Mouse (Mus musculus) megakaryocyte-erythroid progenitor cell, adult 5-6 weeks (primary cell): Measurements from ENCODE around the gene Noxred1. TPM values are rescaled to one million over a fixed set of nuclear protein-coding genes. Genes with fewer than 3 reads are reported as not detected.
"Not testable (repeated sequence)": the region's sequence is repeated elsewhere in the genome, so short reads cannot be mapped to it uniquely, and the experiment has no call there.

Source experiments
- ATAC-seq: replicated peaks from 2 replicates; pipeline ENCODE4 v1.8.0; 2016; ENCODE audit warnings: mild to moderate bottlenecking, inconsistent platforms; ENCODE audit not compliant: severe bottlenecking, poor library complexity, low FRiP score, low TSS enrichment
- total RNA-seq, 2 experiments: library from RNA; stranded (forward) in 1 of 2; stranded (reverse) in 1 of 2; fragments of 200-1000, 215-1000 nt in 1 of 2; fragments of >200 nt in 1 of 2; fragmentation: Nextera tagmentation in 1 of 2; gene quantifications; 2 replicates each; pipeline ENCODE4 v1.2.3; 2014 to 2017

The Noxred1 gene
- total RNA-seq (2014; fragmentation: Nextera tagmentation) (not detected in 2 replicates), total RNA-seq (2017) (not detected in 2 replicates)

DNA sequence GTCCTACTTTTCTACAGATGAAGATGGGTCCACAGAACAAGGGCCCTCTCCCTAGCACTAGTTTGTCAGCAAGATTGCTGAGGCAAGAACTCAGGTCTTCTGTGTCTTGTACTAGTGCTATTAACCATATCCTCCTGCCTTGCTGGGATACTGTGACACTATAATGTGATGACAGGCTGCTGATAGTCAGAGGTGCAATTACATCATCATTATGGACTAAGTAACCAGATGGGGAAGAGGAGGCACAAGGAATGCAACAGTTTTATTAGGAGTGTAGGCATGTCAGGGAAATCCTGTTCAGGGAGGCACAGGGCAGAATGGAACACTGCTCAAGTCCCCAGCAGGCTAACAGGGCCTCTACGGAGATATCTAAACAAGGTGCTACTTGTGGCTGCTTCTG is at the start of gene Noxred1:
TSS of gene Noxred1 (minus strand) at position 101 of the 400 bp plus-strand sequence.
- ATAC-seq, result no peak

DNA sequence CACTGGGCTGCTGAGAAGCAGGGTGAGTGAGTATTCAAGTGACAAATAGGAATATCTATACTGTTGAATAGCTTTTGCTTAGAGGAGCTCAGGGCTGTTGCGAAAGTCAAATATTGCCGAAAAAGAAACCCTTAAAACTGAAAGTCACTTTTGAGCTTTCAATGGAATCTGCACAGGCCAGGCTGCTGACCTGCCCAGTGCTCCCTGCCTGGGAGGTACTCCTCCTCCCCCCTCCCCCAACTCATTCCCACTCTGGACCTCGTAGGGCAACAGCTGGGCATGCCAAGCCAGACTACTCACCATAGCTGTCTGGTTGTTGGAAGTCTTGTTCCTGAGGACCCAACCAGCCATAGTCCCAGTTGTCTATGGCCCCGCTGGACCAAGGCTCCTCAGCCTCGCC is 46.2 kb upstream of the Noxred1 start:
- ATAC-seq, result 0 out of 2 replicates have a peak, but pooled peaks have one; percentile 15

DNA sequence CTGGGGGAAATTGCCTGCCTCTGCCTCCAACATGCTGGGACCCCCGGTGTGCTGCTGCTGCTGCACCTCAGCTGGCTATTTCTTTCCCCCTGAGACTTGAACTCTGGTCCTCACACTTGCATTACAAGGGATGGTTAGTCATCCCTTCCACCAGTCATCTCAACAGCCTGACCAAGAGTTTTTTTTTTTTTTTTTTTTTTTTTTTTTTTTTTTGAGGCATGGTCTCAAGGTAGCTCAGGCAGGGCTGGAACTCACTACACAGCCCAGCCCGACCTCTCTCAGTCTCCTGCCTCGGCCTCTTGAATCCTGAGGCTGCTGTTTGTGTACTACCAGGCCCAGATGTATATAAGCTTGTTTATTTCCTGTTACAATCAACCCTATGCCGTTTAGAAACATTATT is 45.7 kb upstream of the Noxred1 start:
- ATAC-seq, result no peak

DNA sequence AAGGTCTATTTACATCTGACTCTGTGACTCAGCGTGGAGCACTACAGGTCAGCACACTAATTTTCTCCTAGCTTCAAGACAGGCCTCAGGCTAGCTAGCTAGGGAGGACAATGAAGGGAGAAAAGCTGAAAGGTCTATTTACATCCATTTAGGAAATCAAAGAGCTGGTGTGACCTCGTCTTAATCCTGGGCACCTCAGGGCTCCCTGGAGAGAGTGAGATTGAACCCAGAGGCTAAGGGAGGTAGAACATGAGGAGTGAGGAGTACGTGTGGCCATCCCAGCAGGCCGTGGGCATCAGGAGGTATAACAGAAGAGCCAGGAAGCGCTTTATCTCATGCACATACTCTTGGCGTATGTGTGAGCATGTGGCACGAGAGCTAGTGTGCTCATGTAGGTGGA is 45.2 kb upstream of the Noxred1 start:
- ATAC-seq, result no peak

- no peak for ATAC-seq
Measured at GRCm38 (mm10) chr12:87282743-87283142, 44.2 kb upstream of the Noxred1 start.

- ATAC-seq, result no peak
Measured at GRCm38 (mm10) chr12:87281766-87282165, 43.2 kb upstream of the Noxred1 start.

- no peak for ATAC-seq
Measured at GRCm38 (mm10) chr12:87279879-87280278, 41.3 kb upstream of the Noxred1 start.

- no peak for ATAC-seq
Measured at GRCm38 (mm10) chr12:87279350-87279749, 40.8 kb upstream of the Noxred1 start.

GRCm38 (mm10) chr12:87278118-87278730 is 39.7 kb upstream of the Noxred1 start:
- peak; percentile 38 for ATAC-seq

DNA sequence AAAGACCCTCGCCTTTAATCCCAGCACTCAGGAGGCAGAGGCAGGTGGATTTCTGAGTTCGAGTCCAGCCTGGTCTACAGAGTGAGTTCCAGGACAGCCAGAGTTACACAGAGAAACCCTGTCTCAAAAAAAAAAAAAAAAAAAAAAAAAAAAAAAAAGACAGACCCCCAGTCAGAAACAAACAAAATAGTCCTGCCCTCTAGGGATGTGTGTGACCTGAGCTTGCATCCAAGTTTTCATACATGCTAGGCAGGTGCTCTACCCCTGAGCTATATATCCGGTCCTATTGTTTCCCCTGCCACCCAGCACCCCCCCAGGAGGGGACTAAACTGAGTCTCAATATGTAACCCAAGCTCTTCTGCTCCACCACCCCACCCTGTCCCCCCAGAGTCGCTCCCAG is 38.7 kb upstream of the Noxred1 start:
- not testable (repeated sequence) for ATAC-seq

DNA sequence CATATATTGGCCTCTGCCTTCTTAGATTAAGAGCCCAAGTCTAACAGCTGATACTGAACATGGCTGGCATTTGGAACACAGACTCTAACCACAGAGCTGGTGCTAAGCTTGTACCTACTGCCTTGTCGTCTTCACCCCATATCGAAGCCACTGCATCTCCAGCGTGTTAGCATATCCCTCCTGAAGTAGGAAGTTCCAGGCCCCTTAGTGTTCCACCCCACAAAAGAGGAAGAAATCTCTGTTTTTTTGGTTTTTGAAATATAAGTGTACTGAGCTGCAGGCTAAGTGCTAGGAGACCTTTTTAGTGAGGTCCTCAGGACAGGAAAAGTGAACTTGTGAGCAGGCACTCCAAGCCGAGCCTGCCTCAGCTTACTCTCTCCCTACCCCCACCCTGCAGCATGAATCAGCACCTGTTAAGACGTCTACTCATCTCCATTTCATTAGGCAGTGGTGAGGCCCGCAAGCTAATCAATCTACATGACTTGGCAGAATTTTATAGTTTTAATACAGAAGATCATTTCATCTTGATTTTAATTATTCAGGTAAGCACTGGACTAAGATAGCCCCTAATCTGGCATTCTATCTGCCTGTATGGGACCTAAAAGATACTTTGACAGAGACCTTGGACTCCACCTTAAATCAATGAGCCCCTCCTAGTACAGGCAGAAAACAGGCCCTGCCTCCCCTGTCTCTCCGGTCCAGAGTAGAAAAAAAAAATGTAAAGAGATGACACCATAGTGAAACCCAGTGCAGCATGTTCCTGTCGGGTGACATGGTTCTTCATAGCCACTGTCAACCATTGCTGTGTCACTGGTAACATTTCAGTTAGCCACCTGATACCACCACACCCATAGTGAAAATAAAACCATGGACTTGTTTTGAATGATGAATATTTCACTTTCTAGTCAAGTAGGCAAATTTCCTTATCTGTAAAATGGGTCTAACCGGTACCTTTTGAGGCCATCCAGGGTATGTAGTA is 36.6 kb upstream of the Noxred1 start:
- ATAC-seq, result no peak

- ATAC-seq, result no peak
Measured at GRCm38 (mm10) chr12:87267682-87268081, 29.1 kb upstream of the Noxred1 start.

GRCm38 (mm10) chr12:87266827-87267603 is 28.5 kb upstream of the Noxred1 start:
- ATAC-seq, result peak; percentile 21

- peak; percentile 92 for ATAC-seq
Measured at GRCm38 (mm10) chr12:87266108-87266826, 27.7 kb upstream of the Noxred1 start, which contains the start of the genes Vipas39 and Ahsa1. TSS of gene Vipas39 (minus strand) at chr12:87266256. TSS of gene Ahsa1 (plus strand) at chr12:87266479.

DNA sequence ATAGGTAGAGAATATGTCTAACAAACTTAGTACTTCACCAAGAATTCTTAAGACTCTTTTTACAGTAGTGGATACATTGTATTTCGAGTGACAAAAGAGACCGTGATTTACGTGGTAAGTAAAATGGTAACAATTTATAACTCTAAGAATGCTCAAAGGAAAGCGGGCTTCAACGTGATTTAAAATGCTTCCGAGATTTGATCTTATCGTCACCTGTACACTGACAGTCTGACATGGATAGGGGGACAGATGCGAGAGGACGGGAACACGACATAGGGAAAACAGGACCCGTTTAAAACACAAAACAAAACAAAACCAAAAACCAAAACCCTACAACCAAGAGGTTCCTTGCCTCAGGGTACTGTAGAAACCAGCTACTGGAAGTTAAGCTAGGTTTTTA is 26.9 kb upstream of the Noxred1 start:
- no peak for ATAC-seq

GRCm38 (mm10) chr12:87260562-87260961 is 22.0 kb upstream of the Noxred1 start:
- no peak for ATAC-seq

DNA sequence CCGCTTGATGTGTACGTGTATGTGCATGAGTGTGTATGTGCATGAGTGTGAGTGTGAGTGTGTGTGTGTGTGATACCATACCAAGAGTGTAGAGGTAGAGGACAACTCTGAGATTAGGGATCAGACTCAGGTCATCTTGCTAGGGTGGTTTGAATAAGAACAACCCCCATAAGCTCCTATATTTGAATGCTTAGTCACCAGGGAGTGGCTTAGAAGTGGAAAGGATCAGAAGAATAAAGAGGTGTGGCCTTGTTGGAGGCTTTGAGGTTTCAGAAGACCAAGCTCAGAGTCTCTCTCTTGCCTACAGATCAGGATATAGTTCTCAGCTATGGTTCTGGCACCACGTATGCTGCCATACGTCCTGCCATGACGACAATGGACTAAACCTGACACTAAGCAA is 18.1 kb upstream of the Noxred1 start:
- peak; percentile 74 for ATAC-seq

- no peak for ATAC-seq
Measured at GRCm38 (mm10) chr12:87253878-87254277, 15.3 kb upstream of the Noxred1 start.

GRCm38 (mm10) chr12:87250161-87250560 is 11.6 kb upstream of the Noxred1 start:
- peak; percentile 77 for ATAC-seq
